Mouse (Mus musculus) hematopoietic stem cell, adult 5-6 weeks (primary cell): ENCODE measurements around the gene Ddah1. TPM values are rescaled to one million over a fixed set of nuclear protein-coding genes. Genes with fewer than 3 reads are reported as not detected.

Experiments used
- ATAC-seq, 2 experiments: fragments of 125-278 bp in 1 of 2; replicated peaks in 1 of 2; 2 replicates each; pipeline ENCODE4 v1.8.0; 2016 to 2017; ENCODE audit warnings: inconsistent platforms in 2 of 2, mild to moderate bottlenecking in 2 of 2, moderate number of reproducible peaks in 2 of 2, low read depth in 1 of 2, moderate TSS enrichment in 1 of 2; ENCODE audit not compliant: low FRiP score in 2 of 2, poor library complexity in 2 of 2, severe bottlenecking in 2 of 2, insufficient read depth in 1 of 2, low TSS enrichment in 1 of 2
- total RNA-seq: library from RNA; stranded (forward); fragments of 172-1452, 232-1000 nt; gene quantifications from 2 replicates; pipeline ENCODE4 v1.2.3, GENCODE M21; 2017

Ddah1 gene
- total RNA-seq, 1 experiment from 2014 or later, result not detected

DNA sequence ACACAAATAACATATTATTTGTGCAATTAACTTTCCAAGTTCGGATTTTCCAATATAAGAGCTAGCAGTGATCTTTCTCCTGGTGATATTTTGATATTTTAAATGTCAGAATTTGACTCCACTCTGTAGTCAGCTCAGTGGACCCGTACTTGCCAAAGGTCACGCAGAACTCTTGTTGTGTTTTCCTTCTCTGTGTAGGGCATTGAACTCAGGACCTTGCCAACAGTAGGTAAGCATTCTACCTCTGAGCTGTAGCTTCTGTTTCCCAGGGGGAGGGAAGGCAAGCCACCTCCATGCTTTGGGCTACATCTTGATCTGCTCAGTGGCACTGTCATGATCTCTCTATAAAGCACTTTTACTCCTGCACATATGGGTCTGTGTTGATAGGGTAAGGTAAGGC lies 2.1 kb downstream of the Ddah1 start:
- no peak for ATAC-seq

DNA sequence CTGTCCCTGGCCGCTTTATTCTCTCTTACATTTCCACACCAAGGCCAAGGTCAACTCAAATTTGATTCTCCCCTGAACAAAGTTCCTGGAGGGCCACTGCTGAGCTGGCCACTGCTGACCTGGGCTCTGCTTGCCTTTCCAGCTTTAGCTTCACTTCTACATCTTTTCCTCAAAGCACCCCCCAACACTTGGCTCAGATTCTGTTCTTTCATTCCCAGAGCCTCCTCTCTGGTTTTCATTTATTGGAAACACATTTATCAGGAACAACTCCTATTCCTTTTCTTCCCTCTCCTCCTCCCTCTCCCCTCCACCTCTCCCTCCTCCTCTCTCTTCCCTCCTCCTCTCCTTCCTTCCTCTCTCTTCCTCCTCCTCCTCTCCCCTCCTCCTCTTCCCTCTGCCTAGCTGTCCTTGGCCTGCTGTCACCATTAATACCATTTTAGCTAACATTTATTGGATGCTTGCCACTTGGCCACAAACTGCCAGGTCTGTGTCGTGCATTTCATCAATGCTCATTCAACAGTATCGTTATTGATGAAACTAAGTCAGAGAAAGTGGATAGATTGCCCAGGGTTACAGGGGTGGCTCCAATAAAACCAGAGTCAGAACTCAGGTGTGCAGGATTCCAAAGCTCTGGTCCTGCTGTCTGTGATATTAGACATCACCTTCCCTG lies 3.2 kb downstream of the Ddah1 start:
- ATAC-seq, result no peak

DNA sequence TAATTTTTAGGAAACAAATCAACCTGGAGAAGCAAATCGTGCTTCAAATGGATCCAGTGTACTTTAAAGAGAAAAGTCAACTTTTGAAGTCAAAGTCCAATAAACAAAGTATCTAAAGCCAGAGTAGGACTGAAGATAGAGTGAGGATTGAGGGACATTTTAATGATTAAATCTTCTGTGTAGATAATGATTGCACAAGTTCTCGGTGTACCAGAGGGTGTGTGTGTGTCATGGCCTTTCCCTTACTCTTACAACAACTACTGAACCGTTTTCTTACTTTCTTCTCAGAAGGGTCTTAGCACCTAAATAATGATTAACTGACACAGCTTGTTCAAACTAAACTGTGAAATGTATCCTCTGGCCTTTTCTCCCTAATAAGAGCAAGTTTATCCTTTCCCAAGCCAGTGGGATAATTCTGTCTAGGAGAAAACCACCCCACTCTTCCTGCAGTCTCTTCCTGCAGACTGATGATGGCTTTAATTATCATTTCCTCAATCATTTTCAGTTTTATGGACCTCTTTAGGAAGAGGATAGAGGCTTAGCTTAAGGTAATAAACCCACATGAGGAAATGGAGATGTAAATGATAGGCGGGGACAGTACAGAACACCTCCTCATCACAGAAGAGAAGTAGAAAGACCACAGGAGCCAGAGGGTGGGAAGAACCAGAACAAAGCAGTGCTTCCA lies 4.6 kb downstream of the Ddah1 start:
- no peak for ATAC-seq

DNA sequence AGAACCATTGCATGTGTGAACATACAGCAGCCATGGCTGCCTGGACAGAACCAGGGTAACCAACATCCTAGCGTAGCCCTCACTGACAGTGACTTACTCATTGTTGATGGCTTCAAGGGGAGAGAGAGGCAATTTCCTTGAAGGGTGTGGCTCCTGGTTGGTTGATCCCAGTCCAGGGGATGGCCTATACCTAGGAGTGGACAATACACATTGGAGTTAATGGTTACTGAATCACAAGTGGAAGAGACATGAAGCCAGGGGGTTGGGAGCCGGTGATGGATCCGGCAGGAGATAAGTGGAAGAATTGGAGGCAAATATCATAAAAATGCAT lies 5.1 kb downstream of the Ddah1 start:
- no peak for ATAC-seq

DNA sequence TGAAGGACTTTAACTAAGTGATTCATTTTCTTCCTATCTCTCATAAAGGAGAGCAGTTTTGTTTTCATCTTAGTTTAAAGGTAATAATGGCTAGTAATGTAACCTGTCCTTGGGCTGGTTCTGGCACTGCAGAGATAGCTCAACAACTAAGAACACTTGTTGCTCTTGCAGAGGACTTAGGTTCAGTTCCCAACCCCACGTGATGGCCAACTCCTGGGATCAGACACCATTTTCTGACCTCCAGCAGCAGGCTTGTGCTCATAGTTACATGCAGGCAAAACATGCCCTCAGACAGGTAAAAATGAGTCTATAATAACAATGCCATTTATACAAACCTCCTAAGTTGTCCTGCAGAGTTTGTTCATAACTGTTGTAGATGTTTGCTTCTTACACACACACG lies 5.9 kb downstream of the Ddah1 start:
- ATAC-seq, result no peak

DNA sequence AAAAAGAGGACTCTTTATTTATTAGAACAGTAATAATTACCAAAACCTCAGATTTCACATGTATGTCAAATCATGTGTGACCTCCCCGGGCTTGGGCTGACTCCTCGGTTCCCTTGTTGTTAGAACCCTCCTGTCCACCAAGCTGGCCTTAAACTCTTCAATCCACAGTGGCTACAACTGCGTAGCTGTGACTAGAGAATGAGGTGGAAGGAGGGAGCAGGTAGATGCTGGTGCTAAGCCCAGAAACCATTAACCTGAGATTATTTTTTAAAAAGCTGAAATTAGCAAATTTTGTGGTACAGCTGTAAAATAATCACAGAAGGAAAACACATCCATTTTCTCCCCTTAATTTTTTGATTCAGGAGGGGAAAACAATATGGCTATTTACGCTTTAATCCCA lies 10.0 kb downstream of the Ddah1 start:
- no peak for ATAC-seq

DNA sequence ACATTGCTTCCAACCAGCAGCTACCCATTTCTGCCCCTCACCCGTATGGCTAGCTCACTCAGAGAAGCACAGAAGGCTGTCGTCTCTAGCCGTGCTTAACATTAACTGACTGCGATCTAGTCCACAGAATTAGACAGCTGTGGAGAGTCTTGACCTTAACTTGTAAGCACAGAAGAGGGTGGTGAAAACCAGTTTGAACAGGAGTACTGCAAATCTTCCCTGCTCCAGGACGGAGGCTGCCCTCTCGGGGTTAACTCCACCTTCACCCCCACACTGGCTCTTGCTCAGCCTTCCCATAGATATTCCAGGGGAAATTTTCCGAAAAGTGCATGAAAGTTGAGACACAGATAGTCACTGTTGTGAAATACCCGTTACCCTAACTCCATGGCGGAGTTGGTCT lies 14.9 kb downstream of the Ddah1 start:
- no peak for ATAC-seq

DNA sequence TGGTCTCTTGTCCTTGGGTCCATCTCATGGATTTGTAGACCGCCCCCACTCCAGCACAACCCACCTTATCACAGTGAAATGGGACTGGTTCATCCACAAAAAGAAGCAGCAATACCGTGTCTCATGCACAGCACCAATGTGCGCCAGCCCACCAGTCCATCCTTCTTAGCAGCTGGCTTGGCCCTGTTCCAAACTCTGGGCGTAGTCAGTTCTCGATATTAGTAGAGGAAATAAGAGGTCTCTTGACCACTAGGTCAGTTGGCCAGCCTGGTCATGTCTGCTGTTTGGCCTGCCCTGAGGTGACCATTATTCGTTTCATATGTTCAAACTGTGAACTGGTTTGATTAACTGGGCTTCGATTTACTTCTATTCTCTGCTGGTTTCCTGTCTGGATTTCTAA lies 15.9 kb downstream of the Ddah1 start:
- no peak for ATAC-seq

DNA sequence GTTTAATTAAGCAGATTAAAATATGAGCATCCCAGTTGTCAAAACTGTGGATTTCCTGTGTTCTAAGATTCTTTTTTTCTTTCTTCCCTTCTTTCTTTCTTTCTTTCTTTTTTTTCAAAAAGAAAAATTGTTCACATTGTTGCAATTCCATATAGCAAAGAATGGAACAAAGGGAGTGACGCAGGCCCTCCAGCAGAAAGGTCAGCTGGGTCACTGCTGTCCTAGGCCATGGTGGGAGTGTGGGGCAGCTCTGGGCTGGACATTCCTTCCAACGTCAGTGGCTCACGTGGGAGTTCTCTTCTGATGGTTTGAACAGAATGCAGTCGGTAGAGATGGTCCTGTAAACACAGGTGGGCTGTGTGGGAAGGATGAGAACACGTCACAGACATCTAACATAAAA lies 16.8 kb downstream of the Ddah1 start:
- ATAC-seq, result no peak

DNA sequence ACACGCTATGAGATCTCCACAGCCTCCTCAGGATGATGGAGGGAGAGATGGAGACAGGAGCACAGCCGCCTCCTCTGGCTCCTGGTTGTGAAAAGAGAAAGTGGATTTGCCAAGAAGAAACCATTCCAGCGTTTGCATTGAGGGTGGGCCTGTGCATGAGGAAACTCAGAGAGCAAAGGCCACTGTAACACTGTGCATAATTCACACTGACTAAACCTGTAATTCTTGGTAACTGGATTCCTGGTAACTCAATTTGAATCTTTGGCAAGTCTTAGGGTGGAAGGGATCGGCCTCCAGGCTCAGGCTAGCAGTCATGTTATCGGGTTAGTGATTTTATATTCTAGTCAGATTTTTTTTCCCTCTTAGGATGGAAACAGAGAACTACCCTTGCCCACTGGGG lies 17.4 kb downstream of the Ddah1 start:
- ATAC-seq, result no peak

DNA sequence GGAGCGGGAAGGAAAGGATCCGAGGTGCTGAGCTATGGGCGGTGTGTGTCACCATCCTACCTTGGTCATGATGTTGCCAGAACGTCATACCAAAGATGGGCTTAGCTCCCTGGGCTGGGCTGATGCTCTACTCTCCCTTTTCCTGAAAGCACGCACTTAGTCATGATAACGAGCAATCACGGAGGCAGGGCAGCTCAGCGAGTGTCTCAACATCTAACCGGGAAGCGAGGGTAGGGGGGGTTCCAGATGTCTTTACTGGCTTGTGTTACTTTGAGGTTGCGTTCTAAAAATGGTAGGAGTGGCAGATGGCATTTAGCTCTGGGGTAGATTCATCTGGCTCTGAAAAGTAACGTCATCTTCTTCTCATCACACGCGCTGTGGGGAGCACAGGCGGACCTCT lies 18.5 kb downstream of the Ddah1 start:
- no peak for ATAC-seq

DNA sequence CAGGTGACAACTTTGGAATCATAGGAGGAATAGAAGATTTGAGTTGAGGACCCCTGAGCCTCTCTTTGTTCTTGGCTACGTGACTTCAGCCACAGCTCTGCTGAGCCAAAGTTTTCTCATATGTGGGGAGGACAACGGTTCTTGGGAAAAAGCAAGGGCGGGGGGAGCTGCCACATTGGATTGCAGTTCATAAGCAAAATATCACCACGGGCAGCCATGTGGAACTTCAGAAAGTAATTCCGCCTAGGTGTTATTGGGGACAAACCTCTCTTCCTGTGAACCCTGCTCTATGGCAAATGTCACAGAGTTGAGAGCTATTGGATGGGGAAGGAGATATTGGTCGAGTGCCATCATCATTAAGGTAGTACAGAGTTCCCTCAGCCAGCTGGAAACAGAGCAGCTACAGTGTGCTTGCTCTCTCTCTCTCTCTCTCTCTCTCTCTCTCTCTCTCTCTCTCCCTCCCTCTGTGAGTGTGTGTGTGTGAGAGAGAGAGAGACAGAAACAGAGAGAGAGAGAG lies 20.0 kb downstream of the Ddah1 start:
- ATAC-seq, result no peak

DNA sequence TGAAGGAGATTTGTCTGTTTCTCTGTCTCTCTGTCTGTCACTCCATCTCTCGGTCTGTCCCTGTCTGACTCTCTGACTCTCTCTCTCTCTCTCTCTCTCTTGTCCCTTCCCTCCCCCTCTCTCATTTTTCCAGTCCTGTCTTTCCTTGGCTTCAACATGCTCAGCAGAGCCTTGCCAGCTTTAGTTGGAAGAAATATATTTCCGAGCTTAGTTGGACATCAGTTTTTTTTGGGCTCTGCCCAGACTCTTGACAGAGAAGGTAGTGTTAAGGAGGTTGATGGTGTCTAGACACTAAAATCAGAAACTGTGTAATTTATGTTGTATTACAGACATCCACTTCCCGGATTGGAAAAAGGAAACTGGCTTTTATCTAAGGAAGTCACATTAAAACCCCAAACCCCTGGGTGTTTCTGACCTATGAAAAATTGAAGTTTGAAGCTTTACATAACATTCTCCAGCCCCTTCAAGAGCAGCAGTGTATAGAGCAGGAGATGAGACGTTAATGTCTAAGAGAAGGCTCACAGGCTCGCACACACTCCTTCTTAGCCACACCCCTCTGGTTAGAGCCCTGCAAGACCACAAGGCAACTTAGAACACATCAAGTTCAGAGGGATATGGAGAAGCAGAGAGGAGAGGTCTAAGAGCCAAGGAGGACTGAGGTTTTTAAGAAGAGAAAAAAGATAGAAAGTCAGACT lies 21.0 kb downstream of the Ddah1 start:
- ATAC-seq, result no peak

DNA sequence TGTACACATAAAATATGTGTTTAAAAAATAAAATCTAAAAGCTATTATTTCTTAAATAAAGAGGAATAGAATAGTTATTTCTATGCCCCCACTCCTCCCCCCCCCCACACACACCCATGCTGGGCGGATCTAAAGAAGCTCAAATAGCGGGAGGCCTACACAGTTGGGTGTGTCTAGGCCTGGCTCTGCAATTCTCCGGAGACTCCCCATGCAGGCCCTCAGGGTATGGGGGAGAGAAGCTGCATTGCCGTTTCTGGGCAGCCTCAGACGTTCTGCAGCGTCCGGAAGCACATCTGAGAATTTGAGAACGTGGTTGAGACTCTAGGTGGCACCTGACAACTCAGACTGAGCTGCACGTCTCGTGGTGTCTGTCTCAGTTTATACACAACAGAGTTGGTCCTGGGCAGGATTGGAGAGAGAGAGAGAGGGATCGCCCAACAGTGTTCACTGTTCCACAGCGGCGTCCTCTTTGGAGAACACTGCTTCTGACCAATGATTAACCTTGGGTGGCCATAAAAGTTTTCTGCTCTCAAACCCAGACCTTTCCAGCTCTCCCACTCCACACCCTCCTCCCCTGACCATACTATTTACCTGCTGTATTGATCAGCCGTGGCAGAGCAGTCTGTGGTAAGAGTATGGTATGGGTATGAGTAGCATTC lies 22.4 kb downstream of the Ddah1 start:
- no peak for ATAC-seq

DNA sequence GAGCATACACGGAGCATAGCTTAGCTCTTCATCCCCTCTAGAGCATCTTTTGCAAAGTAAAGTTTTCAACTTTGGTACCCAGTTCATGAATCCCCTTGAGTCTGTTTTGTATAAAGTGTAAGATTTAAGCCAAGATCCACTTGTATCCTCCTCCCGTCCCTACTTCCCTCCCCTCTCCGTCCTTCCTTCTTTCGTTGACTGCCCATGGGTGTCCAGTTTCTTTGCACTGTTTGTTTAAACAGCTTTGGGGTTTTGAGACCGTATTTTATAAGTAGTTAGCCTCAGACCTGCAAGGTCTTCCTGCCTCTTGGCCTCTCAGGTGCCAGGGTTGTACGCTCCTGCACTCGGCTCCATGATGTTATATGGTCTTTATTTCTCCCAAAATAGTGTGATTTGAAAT lies 26.8 kb downstream of the Ddah1 start:
- no peak for ATAC-seq

DNA sequence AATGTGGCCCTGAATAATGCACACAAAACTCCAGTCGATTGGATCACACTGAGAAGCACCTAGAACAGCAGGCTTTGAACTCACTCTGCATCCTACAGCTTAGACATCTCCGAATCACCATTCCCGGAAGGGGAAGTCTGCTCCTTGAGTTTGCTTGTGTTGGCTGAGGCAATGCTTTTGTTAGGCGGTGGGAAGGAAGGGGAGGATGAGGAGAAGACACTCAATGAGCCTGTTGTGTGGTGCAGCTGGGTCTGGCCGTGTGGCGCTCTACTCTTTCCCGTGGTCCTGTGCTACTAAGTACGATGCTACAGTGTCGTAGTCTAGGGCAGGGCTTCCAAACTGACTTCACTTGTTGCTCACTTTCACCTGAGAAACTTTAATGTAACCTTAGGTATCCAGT lies 28.8 kb downstream of the Ddah1 start:
- no peak for ATAC-seq

DNA sequence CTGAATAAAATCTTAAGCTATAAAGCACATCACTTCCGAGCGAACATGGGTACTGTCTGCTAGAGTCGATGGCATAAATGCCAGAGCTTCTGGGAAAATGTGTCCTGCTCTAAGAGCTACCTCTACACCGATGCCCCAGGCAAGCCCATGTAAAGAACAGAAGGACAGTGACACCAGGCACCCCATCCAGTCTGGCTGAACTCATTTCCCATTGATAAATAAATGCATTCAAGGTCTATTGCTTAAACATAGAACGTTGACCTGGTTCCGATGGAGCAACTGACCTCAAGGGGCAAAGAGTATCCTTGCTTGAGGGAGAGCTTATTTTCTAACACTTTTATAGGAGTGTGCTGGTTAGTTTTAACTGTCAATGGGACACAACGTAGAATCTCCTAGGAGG lies 30.6 kb downstream of the Ddah1 start:
- ATAC-seq, result no peak

DNA sequence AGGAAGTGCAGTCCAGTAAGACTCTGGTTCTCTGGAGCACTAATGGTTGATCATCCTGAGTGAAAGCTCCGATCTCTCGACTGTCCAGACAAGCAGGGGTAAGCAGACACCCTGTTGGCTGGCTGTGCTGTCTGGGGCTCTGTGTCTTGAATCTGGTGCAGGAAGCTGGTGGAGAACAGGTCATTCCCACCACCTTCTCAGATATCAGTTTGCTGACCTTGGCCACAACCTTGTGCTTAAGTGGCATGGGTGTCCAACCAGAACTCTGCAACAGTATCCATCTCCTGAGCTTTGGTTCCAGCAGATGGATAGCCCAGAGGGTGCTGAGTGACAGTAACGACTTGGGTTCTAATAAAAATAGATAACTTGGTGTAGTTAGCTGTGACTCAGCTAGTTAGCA lies 31.8 kb downstream of the Ddah1 start:
- ATAC-seq, result no peak
